Mouse (Mus musculus) cerebellum, adult 2 months (tissue): ENCODE measurements around the gene Supt6. TPM values are rescaled to one million over a fixed set of nuclear protein-coding genes. Genes with fewer than 3 reads are reported as not detected.

Experiments used
- DNase-seq, 2 experiments: peaks; one replicate each; pipeline ENCODE4 v3.0.0; 2021
- H3K27ac ChIP-seq: fragments of 200-500 bp; 2 replicates; pipeline ENCODE4 v1.5.1; 2012; ENCODE audit warnings: low read length, control low read depth, inconsistent platforms; ENCODE audit not compliant: insufficient read depth
- H3K27me3 ChIP-seq: fragments of 200-500 bp; 2 replicates; pipeline ENCODE4 v1.6.1; 2012; ENCODE audit warnings: inconsistent platforms, mild to moderate bottlenecking, low read length, moderate library complexity; ENCODE audit not compliant: control insufficient read depth, insufficient read depth
- H3K4me1 ChIP-seq: fragments of 200-500 bp; 2 replicates; pipeline ENCODE4 v1.6.1; 2011; ENCODE audit warnings: low read length; ENCODE audit not compliant: control insufficient read depth, insufficient read depth
- H3K4me3 ChIP-seq: fragments of 200-500 bp; replicated peaks from 2 replicates; pipeline ENCODE3; 2011; ENCODE audit warnings: mild to moderate bottlenecking, low read depth, low read length, control low read depth; ENCODE audit not compliant: insufficient read depth
- CTCF ChIP-seq: fragments of 200-500 bp; IDR thresholded peaks from 2 replicates; pipeline ENCODE4 v1.5.1; 2011; ENCODE audit warnings: low read depth, mild to moderate bottlenecking, control low read depth, low read length, moderate library complexity, borderline replicate concordance; ENCODE audit not compliant: insufficient read depth
- POLR2A ChIP-seq: fragments of 200-500 bp; IDR thresholded peaks from 2 replicates; pipeline ENCODE4 v1.6.1; 2011; ENCODE audit warnings: low read length, control low read depth, borderline replicate concordance; ENCODE audit not compliant: insufficient read depth
- WGBS: fragments of 180-500 bp; shearing (Covaris S2); methylation state at CpG from one replicate; pipeline ENCODE4 v1.1.7; 2018; 5-methylcytosine and 5-hydroxymethylcytosine counted together
- polyA plus RNA-seq: library from polyadenylated mRNA; depleted of rRNA; stranded (reverse); fragments of >200 nt; gene quantifications from 2 replicates; pipeline ENCODE4 v1.2.3, GENCODE M21; 2012

Gene Supt6
- polyA plus RNA-seq, 1 experiment = 50.3 TPM

DNA sequence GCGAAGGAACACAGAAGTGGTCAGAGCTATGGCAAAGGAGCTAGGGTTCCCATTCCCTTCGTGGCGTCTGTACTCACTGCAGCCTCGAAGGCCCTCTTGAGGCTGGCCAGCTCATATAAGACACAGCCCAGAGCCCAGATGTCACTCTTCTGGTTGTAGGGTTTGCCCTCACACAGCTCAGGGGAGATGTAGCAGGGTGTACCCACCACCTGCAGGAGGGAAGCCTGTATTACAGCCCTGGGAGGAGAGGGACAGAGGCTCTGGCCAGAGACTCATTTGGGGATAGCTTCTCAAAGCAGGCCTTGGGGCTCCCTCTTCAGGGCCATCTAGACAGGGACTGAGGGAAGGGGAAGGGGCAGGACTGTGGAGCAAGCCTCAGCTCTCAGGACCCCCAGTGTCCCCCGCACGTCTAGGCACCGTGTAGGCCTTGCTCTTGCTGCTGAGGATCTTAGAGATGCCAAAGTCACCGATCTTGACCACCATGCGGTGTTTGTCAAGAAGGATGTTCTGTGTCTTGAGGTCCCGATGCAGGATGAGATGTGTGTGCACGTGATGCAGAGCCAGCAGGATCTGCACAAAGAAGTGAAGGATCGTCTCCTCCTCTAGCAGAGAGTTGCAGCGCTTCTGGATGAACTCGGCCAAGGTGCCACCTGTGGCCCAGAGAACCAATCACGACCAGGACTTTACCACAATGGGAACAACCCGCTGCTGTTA lies 73.6 kb downstream of the Supt6 start:
- WGBS = 74% methylated on average over 16 of the region's 16 CpGs

DNA sequence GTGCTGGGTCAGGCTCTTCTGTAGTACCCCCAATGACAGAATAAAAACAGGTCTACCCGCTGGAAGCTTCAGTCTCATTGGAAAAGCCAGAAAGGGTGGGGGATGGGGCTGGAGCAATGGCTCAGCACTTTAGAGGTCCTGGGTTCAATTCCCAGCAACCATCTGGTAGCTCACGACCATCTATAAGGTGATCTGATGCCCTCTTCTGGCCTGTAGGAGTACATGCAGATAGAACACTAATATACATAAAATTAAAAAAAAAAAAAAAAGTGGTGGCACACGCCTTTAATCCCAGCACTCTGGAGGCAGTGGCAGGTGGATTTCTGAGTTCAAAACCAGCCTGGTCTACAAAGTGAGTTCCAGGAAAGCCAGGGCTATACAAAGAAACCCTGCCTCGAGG lies 74.5 kb downstream of the Supt6 start:
- Histone ChIP-seq H3K27ac (no peak overlapping the region), H3K27me3 (no peaks in the 10 kb centered on the region), H3K4me3 (no peak overlapping the region), H3K4me1 (peaks cover 3% of the 10 kb centered on the region; the same call in 1 of the 2 replicates)
- no peak for TF ChIP-seq POLR2A
- DNase-seq = no peak
- 62% methylated on average over 4 of the region's 4 CpGs for WGBS

More for the DNA sequence above, 73.6 kb downstream of the Supt6 start:
- no peak overlapping the region for H3K4me3 ChIP-seq
- H3K27ac ChIP-seq = no peak overlapping the region
- peaks cover 3% of the 10 kb centered on the region for H3K4me1 ChIP-seq
- no peak for DNase-seq
- H3K27me3 ChIP-seq = no peaks in the 10 kb centered on the region
- no peak for TF ChIP-seq POLR2A
- TF ChIP-seq CTCF = no peak

DNA sequence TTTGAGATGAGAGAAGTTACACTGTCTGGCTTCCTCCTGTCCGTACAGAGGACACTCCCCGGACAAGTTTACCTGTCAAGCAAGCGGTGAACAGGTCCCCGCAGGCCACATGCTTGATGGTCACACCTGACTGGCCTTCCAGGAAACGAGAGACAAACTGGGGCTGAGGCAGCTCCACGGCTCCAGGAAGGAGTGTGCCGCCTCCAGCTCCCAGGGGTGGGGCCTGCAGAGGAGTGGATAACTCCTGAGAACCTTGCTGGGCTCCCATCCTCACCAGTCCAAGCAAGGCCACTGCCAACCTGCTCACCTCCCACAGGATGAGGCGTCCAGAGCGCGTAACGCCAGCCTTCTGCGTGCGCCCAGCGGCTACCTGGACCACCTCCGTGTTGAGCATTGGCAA lies 75.5 kb downstream of the Supt6 start:
- no peak for DNase-seq

DNA sequence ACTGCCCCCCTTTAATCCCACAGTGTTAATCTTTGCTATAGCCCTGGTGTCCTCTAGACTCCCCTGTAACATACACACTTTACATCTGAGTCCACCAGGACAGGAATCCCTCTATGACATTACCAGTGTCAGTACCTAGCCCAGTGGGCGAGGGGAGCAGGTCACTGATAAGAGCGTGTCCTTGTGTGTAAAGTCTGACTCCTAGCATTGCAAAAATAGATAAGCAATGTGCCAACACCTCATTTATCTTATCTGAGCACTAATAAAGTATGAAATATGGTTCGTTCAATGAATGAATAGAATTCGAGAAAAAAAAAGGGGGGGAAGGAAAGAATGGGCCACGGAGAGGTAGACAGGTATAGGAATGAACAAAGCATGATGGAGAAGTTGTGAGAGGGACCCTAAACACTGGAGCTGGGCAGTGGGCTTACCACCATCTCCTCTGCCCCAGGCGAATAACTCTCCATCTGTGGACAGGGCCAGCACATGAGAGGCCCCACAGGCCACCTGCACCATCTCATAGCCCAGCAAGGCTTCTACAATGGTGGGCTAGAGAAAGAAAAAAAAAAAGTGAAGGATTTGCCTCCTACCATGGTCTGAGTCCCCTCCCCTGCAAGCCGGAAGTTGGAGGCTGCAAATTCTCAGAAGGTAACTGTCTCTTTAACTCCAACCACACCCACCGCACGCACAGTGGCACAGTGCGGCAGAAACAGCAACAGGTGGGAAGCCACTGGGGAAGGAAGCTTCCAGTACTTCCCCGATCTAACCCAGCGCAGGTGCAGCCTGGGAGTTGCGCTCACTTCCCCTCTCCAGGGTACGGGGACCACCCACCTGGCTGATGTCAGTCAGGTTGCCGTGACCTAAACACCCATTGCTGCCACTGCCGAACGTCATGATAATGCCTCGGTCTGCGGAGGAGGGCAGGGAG lies 77.0 kb downstream of the Supt6 start:
- 59% methylated on average over 19 of the region's 19 CpGs for WGBS
- TF ChIP-seq POLR2A = no peak
- Histone ChIP-seq H3K4me3 (no peak overlapping the region), H3K27me3 (no peaks in the 10 kb centered on the region), H3K27ac (no peak overlapping the region), H3K4me1 (peaks cover 3% of the 10 kb centered on the region; the same call in 1 of the 2 replicates)
- DNase-seq = no peak

More for the DNA sequence above, 75.5 kb downstream of the Supt6 start:
- no peak overlapping the region for H3K4me3 ChIP-seq
- H3K27me3 ChIP-seq = no peaks in the 10 kb centered on the region
- peaks cover 3% of the 10 kb centered on the region; the same call in 1 of the 2 replicates for H3K4me1 ChIP-seq
- WGBS = 92% methylated on average over 15 of the region's 15 CpGs
- TF ChIP-seq CTCF (no peak), POLR2A (no peak)
- no peak overlapping the region for H3K27ac ChIP-seq

DNA sequence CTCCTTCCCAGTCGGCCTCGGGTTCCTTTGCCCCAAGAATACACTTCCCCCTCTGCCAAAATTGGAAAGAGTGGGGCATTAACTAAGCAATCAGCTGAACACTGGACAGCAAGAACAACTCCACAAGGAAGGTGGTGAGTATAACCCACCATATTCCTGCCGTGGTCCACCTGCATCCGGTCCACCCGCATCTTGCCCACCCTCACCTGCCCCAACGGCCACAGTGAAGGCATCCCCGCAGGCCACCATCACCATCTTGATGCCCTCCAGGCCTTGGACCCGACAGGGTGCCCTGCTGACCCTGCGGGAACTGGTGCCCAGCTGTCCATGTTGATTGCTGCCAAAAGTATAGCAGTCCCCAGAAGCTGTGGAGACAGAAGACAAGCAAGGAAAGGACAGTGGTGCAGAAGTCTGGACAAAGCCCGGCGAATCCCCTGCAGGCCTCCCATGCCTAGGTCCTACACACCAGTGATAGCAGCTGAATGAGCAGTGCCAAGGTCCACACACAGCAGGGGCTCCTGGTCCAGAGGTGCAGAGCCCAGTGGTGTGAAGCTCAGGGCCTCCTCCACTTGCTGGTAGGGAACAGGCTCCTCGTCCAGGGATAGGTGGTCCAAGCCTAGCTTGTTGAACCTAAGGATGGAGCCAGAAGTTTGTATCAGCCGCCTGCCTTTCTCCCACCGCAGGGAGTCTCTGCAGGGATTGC lies 78.4 kb downstream of the Supt6 start:
- Histone ChIP-seq H3K27me3 (no peaks in the 10 kb centered on the region), H3K4me3 (no peak overlapping the region), H3K4me1 (peaks cover 3% of the 10 kb centered on the region; the same call in 1 of the 2 replicates), H3K27ac (no peak overlapping the region)
- WGBS = 61% methylated on average over 14 of the region's 14 CpGs
- no peak for TF ChIP-seq CTCF
- TF ChIP-seq POLR2A = no peak
- no peak for DNase-seq

DNA sequence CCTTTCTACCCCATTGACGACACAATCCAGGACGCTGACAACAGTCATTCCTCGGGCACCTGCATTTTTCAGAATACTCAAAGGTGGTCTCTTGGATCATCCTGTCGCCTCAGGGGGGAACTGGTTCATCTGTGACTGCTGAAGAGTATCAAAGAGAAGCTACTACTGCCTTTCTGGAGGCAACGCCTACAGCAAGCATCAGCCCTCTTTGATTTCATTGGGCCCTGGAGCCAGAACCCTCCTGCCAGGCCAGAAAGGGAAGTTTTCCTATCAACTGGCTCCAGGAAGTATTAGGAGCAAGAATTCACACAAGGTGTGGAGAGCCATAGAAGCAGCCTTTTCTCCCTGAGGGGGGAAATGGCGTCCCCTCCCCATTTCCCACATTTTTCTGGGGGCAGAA lies 79.1 kb downstream of the Supt6 start:
- H3K4me1 ChIP-seq = peaks cover 3% of the 10 kb centered on the region; the same call in 1 of the 2 replicates
- WGBS = 93% methylated on average over 6 of the region's 6 CpGs
- H3K27ac ChIP-seq = no peak overlapping the region
- no peaks in the 10 kb centered on the region for H3K27me3 ChIP-seq
- TF ChIP-seq CTCF = no peak
- TF ChIP-seq POLR2A = no peak
- DNase-seq = no peak
- no peak overlapping the region for H3K4me3 ChIP-seq

DNA sequence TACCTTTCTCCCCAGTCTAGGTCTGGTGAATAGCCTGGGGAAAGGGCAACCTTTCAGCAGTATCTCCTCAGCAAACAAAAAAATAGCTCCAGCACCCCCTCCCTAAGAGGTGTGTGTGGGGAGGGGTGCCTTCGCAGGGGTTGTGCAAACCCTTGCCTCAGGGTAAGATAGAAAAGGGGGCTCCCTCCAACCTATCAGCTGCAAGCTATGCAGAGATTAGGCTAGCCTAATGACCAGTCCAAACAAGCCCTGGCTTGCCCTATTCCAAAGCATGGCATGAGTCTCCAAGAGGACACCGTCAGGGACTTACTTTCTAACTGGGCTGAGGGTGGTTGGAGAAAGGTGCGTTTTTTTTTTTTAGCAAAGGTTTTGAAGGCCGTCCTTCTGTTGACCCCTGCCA lies 79.6 kb downstream of the Supt6 start:
- Histone ChIP-seq H3K27ac (no peak overlapping the region), H3K4me3 (no peak overlapping the region)

More for the DNA sequence above, 79.6 kb downstream of the Supt6 start:
- DNase-seq = no peak
- WGBS = 59% methylated on average over 4 of the region's 4 CpGs
- TF ChIP-seq POLR2A (no peak), CTCF (no peak)
- Histone ChIP-seq H3K4me1 (peaks cover 3% of the 10 kb centered on the region; the same call in 1 of the 2 replicates), H3K27me3 (no peaks in the 10 kb centered on the region)
